Mouse (Mus musculus): Measurements from ENCODE around the gene Arpc1b. TPM values are rescaled to one million over a fixed set of nuclear protein-coding genes. Genes with fewer than 3 reads are reported as not detected.
"Not testable (repeated sequence)": the region's sequence is repeated elsewhere in the genome, so short reads cannot be mapped to it uniquely, and the experiment has no call there.

The Arpc1b gene
- polyA plus RNA-seq (2012; rRNA removed) = 595 and 1,197 TPM in 2 replicates

DNA sequence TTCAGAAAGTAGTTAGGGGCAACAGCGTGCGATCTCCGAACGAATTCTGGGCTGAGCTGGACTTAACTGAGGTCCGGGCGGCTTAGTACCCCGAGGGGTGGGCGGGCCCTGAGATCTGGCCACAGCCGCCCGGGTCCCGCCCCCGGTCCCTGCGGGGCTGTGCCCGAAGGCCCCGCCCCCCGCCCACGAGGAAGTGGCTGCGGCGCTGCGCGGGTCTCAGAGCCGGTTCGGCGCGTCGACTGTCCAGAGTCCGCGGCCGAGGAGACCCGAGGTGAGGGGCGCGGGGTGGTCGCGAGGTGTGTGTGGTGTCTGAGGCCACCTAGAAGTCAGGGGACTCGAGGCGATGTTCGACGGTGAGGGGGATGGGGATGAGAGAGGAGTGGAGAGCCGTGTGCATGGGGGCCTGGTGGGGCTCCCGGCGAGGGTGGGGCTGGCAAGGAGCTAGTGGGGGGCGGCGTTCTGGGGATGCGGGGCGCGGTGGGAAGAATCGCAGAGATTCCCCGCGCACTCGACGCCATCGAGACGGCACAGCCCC lies at the start of gene Arpc1b:
Gene Arpc1b, plus strand, starts transcription at position 145 of the 535 bp plus-strand sequence.
- under 1% methylated on average over 52 of the region's 53 CpGs for WGBS
- H3K27me3 ChIP-seq (ENCODE audit: control insufficient read depth, insufficient read depth, low read length) = no peaks in the 10 kb centered on the region
- peaks cover 9% of the 10 kb centered on the region; the same call in 1 of the 2 replicates for H3K36me3 ChIP-seq (ENCODE audit: control insufficient read depth, insufficient read depth, low read length)
- H3K4me3 ChIP-seq (ENCODE audit: low read depth, low read length) = peak within 1 kb of the TSS; percentile 99
- H3K4me1 ChIP-seq (ENCODE audit: control insufficient read depth, insufficient read depth, insufficient read length, low read length) = peaks cover 18% of the 10 kb centered on the region
- peak within 1 kb of the TSS; percentile 92 for H3K27ac ChIP-seq (ENCODE audit: insufficient read depth, low read depth, low read length)
- TF ChIP-seq CTCF (IDR thresholded peaks at IDR 0.05; ENCODE audit: extremely low read depth, insufficient read length, insufficient replicate concordance, low read depth, low read length) = no peak
- peak; percentile 38; the same call in 1 of the 2 replicates for TF ChIP-seq POLR2A (IDR thresholded peaks at IDR 0.05; ENCODE audit: low read depth, low read length)

DNA sequence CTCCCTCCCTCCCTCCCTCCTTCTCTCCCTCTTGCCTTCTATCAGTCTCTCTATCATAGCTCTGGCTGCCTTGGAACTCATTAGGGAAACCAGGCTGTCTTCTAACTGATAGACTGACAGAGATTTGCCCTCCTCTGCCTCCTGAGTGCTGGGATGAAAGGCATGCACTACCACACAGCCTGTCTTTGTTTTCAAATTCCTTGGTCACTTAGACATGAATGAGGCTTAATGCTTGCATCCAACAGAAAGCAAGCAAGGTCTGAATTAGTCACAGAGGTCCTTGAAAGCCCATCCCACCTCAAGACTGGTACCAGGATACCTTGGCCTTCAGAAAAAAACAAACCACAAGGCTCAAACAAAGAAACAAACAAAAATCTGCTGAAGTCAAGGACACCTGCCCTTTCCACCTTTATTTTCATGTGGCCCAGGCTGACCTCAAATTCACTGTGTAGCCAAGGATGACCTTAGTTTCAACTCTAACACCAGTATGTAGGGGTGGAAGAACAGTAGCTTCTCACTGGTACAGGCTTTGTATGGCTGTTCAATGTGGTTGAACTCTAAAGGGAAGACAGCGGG lies 49.2 kb upstream of the Arpc1b start:
- WGBS = 86% methylated on average over 1 of the region's 1 CpGs
- TF ChIP-seq CTCF (IDR thresholded peaks at IDR 0.05; ENCODE audit: extremely low read depth, insufficient read length, insufficient replicate concordance, low read depth, low read length) = no peak
- no peak for TF ChIP-seq POLR2A (IDR thresholded peaks at IDR 0.05; ENCODE audit: low read depth, low read length)
- H3K36me3 ChIP-seq (ENCODE audit: control insufficient read depth, insufficient read depth, low read length) = no peaks in the 10 kb centered on the region
- H3K27me3 ChIP-seq (ENCODE audit: control insufficient read depth, insufficient read depth, low read length) = no peaks in the 10 kb centered on the region
- H3K27ac ChIP-seq (ENCODE audit: insufficient read depth, low read depth, low read length) = no peak overlapping the region
- H3K4me3 ChIP-seq (ENCODE audit: low read depth, low read length) = no peak overlapping the region
- no peaks in the 10 kb centered on the region for H3K4me1 ChIP-seq (ENCODE audit: control insufficient read depth, insufficient read depth, insufficient read length, low read length)

DNA sequence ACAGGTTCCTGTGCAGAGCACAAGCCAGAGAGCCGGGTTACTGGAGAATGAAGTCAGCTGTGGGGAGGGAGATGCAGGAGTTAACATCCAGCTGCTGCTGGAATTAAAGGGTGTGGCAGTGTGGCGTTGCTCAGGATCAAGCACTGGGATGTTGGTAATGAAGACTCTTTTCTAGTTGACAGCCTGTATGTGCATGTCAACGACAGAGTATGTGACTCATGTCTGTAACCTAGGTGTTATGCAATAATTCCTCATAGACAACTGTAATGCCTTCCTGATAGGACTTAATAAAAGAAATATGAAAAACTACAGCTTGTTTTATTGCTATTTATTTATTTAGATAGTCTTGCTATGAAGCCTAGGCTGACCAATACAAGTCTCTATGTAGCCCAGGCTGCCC lies 45.2 kb upstream of the Arpc1b start:
- Histone ChIP-seq H3K36me3 (ENCODE audit: control insufficient read depth, insufficient read depth, low read length) (no peaks in the 10 kb centered on the region), H3K4me1 (ENCODE audit: control insufficient read depth, insufficient read depth, insufficient read length, low read length) (no peaks in the 10 kb centered on the region), H3K27ac (ENCODE audit: insufficient read depth, low read depth, low read length) (no peak overlapping the region), H3K27me3 (ENCODE audit: control insufficient read depth, insufficient read depth, low read length) (no peaks in the 10 kb centered on the region), H3K4me3 (ENCODE audit: low read depth, low read length) (no peak overlapping the region)
- WGBS = 22% methylated on average over 3 of the region's 3 CpGs
- TF ChIP-seq POLR2A (IDR thresholded peaks at IDR 0.05; ENCODE audit: low read depth, low read length) = no peak
- TF ChIP-seq CTCF (IDR thresholded peaks at IDR 0.05; ENCODE audit: extremely low read depth, insufficient read length, insufficient replicate concordance, low read depth, low read length) = no peak

DNA sequence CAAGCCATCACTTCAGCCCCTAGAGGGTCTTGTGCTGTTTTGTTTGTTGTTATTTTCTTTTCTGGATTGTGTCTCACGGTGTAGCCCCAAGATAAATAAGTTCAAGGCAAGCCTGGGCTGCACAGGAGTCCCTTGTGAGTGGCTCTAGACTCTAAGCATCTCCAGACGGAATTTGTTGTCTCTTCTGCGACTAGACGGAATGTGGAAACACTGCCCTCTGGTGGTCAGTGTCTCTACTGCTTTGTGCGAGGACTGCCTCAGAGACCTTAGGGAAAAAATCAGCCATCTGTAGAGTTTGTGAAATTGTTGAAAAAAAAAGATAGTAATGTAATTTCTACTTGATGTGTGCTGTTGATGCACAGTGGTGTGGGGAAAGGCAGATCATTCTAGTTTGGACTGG lies 44.3 kb upstream of the Arpc1b start:
- H3K4me3 ChIP-seq (ENCODE audit: low read depth, low read length) = no peak overlapping the region
- H3K27me3 ChIP-seq (ENCODE audit: control insufficient read depth, insufficient read depth, low read length) = no peaks in the 10 kb centered on the region
- no peak overlapping the region for H3K27ac ChIP-seq (ENCODE audit: insufficient read depth, low read depth, low read length)
- TF ChIP-seq POLR2A (IDR thresholded peaks at IDR 0.05; ENCODE audit: low read depth, low read length) (no peak), CTCF (IDR thresholded peaks at IDR 0.05; ENCODE audit: extremely low read depth, insufficient read length, insufficient replicate concordance, low read depth, low read length) (peak; percentile 81; the same call in 1 of the 2 replicates)
- no peaks in the 10 kb centered on the region for H3K36me3 ChIP-seq (ENCODE audit: control insufficient read depth, insufficient read depth, low read length)
- WGBS = 0% methylated on average over 5 of the region's 5 CpGs
- H3K4me1 ChIP-seq (ENCODE audit: control insufficient read depth, insufficient read depth, insufficient read length, low read length) = no peaks in the 10 kb centered on the region

DNA sequence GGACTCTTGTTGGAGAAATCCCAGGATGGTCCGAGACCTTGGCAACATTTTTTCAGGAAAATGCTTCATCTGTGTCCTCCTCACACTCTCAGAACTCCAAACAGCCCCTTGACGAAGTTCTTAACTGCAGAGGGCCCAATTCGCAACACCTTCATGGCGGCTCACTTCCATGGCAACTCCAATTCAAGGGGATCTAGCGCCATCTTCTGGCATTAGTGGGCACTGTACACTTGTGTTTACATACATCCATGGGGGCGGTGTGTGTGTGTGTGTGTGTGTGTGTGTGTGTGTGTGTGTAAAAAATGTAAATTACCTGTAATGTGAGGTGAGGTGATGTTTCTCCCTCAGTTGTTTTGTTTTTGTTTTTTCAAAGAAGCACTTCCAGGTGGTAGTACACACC lies 42.7 kb upstream of the Arpc1b start:
- Histone ChIP-seq H3K27me3 (ENCODE audit: control insufficient read depth, insufficient read depth, low read length) (no peaks in the 10 kb centered on the region), H3K36me3 (ENCODE audit: control insufficient read depth, insufficient read depth, low read length) (no peaks in the 10 kb centered on the region), H3K4me3 (ENCODE audit: low read depth, low read length) (no peak overlapping the region), H3K4me1 (ENCODE audit: control insufficient read depth, insufficient read depth, insufficient read length, low read length) (no peaks in the 10 kb centered on the region), H3K27ac (ENCODE audit: insufficient read depth, low read depth, low read length) (no peak overlapping the region)
- TF ChIP-seq CTCF (IDR thresholded peaks at IDR 0.05; ENCODE audit: extremely low read depth, insufficient read length, insufficient replicate concordance, low read depth, low read length) (peak; percentile 10; the same call in 1 of the 2 replicates), POLR2A (IDR thresholded peaks at IDR 0.05; ENCODE audit: low read depth, low read length) (no peak)
- 55% methylated on average over 6 of the region's 6 CpGs for WGBS

DNA sequence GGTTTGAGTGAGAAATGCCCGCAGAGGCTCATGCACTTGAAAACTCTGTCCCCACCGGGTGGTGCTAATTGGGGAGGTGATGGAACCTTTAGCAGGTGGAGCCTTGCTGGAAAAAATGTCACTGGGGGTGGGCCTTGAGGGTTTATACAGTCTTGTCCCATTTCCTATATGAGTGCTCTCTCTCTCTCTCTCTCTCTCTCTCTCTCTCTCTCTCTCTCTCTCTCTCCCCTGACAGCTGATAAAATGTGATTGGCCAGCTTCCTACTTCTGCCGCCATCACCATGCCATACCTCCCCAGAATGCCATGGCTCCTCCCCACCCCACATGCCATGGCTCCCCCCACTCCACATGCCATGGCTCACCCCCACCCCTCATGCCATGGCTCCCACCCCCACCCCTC lies 38.9 kb upstream of the Arpc1b start:
- Histone ChIP-seq H3K27ac (ENCODE audit: insufficient read depth, low read depth, low read length) (no peak overlapping the region), H3K36me3 (ENCODE audit: control insufficient read depth, insufficient read depth, low read length) (no peaks in the 10 kb centered on the region), H3K27me3 (ENCODE audit: control insufficient read depth, insufficient read depth, low read length) (no peaks in the 10 kb centered on the region), H3K4me3 (ENCODE audit: low read depth, low read length) (no peak overlapping the region), H3K4me1 (ENCODE audit: control insufficient read depth, insufficient read depth, insufficient read length, low read length) (no peaks in the 10 kb centered on the region)
- 48% methylated on average over 3 of the region's 3 CpGs for WGBS
- TF ChIP-seq CTCF (IDR thresholded peaks at IDR 0.05; ENCODE audit: extremely low read depth, insufficient read length, insufficient replicate concordance, low read depth, low read length) = no peak
- no peak for TF ChIP-seq POLR2A (IDR thresholded peaks at IDR 0.05; ENCODE audit: low read depth, low read length)

DNA sequence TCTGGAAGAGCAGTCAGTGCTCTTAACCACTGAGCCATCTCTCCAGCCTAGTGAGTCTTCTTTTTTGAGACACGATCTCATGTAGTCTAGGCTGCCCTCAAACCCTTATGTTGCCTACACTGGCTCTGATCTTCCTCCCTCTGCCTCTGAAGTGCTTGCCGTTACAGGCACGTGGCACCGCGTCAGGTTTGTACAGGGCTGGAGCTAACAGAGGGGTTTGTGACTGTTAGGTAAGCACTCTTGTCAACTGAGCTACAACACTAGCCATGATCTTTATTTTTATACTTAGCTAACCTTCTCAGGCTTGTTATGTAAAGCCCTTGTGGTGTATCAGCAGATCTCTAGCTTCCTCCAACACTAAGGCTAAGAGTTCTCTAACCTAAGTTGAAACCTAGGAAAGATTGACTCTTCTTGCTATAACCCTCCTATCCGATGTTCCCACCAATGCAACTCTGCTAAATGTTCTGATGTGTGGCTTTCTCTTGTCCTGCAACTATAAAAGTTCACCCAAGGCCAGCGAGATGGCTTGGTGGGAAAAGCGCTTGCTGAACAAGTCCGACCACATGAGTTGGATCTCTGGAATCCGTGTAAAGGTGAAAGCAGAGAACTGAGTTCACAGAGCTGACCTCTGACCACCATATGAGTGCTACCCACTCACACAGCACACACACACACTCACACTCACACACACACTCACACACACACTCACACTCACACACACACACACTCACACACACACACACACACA lies 32.0 kb upstream of the Arpc1b start:
- H3K4me1 ChIP-seq (ENCODE audit: control insufficient read depth, insufficient read depth, insufficient read length, low read length) = peaks cover 4% of the 10 kb centered on the region; the same call in 1 of the 2 replicates
- H3K4me3 ChIP-seq (ENCODE audit: low read depth, low read length) = no peak overlapping the region
- no peaks in the 10 kb centered on the region for H3K27me3 ChIP-seq (ENCODE audit: control insufficient read depth, insufficient read depth, low read length)
- 0 out of 2 replicates have a peak, but pooled peaks cover 2% of the 10 kb centered on the region for H3K36me3 ChIP-seq (ENCODE audit: control insufficient read depth, insufficient read depth, low read length)
- no peak overlapping the region for H3K27ac ChIP-seq (ENCODE audit: insufficient read depth, low read depth, low read length)
- TF ChIP-seq POLR2A (IDR thresholded peaks at IDR 0.05; ENCODE audit: low read depth, low read length) = no peak
- no peak for TF ChIP-seq CTCF (IDR thresholded peaks at IDR 0.05; ENCODE audit: extremely low read depth, insufficient read length, insufficient replicate concordance, low read depth, low read length)
- 74% methylated on average over 10 of the region's 10 CpGs for WGBS

DNA sequence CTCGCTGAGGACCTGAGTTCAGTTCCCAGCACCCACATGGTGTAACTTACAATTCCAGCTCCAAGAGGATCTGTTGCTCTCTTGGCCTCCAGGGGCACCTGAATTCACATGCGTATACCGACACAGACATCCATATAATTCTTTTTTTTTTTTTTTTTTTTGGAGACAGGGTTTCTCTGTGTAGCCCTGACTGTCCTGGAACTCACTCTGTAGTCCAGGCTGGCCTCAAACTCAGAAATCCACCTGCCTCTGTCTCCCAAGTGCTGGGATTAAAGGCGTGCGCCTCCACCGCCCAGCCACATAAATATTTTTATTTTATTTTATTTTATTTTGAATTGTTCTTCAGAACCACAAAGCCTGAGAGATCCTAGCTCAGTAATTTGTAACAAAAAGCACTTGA lies 30.8 kb upstream of the Arpc1b start:
- not testable (repeated sequence) for H3K27ac ChIP-seq (ENCODE audit: insufficient read depth, low read depth, low read length); H3K27me3 ChIP-seq (ENCODE audit: control insufficient read depth, insufficient read depth, low read length); H3K4me1 ChIP-seq (ENCODE audit: control insufficient read depth, insufficient read depth, insufficient read length, low read length); H3K36me3 ChIP-seq (ENCODE audit: control insufficient read depth, insufficient read depth, low read length)
- 43% methylated on average over 6 of the region's 6 CpGs for WGBS
- peak overlapping the region; percentile 94 for H3K4me3 ChIP-seq (ENCODE audit: low read depth, low read length)

All from small intestine, adult 2 months (tissue).